Mouse (Mus musculus) thymus, adult 2 months (tissue): ENCODE results near the gene Usp20.

Experiments
- CTCF ChIP-seq: fragments of 200-500 bp; IDR thresholded peaks from 2 replicates; pipeline ENCODE4 v1.5.1; 2012; ENCODE audit warnings: mild to moderate bottlenecking, control low read depth, low read length, moderate library complexity, borderline replicate concordance; ENCODE audit not compliant: control insufficient read depth, poor library complexity, insufficient read depth; ENCODE audit errors: extremely low read depth
- POLR2A ChIP-seq: fragments of 200-500 bp; IDR thresholded peaks from 2 replicates; pipeline ENCODE4 v1.6.1; 2012; ENCODE audit warnings: mild to moderate bottlenecking, low read length, control low read depth, moderate library complexity; ENCODE audit not compliant: control insufficient read depth, poor library complexity, insufficient read depth; ENCODE audit errors: extremely low read depth

GRCm38 (mm10) chr2:31066019-31066789 is 84.1 kb downstream of the Usp20 start:
- no peak for TF ChIP-seq CTCF
- TF ChIP-seq POLR2A = no peak
